Mouse (Mus musculus) bone marrow macrophage, adult 2 months (primary cell): ENCODE results near the gene Msl1.

Experiments used
- CTCF ChIP-seq: IDR thresholded peaks from 2 replicates; pipeline ENCODE4 v1.5.1; 2012; ENCODE audit warnings: low read depth, mild to moderate bottlenecking, low read length, moderate library complexity
- POLR2A ChIP-seq: IDR thresholded peaks from 2 replicates; pipeline ENCODE4 v1.6.1; 2012; ENCODE audit warnings: mild to moderate bottlenecking, low read depth, low read length, borderline replicate concordance

DNA sequence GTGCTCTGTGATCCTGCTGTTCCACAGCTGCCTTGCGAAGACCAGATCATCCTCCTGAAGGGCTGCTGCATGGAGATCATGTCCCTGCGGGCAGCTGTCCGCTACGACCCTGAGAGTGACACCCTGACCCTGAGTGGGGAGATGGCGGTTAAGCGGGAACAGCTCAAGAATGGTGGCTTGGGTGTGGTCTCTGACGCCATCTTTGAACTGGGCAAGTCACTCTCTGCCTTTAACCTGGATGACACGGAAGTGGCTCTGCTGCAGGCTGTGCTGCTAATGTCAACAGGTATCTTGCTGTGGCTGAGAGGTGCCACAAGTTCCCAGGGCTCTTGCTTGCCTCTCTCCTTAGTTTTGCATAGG, 31.8 kb upstream of the Msl1 start:
- no peak for TF ChIP-seq CTCF
- no peak for TF ChIP-seq POLR2A
